Comparison of ENCODE assay signal across 21 mouse cellular contexts in the genomic region with DNA sequence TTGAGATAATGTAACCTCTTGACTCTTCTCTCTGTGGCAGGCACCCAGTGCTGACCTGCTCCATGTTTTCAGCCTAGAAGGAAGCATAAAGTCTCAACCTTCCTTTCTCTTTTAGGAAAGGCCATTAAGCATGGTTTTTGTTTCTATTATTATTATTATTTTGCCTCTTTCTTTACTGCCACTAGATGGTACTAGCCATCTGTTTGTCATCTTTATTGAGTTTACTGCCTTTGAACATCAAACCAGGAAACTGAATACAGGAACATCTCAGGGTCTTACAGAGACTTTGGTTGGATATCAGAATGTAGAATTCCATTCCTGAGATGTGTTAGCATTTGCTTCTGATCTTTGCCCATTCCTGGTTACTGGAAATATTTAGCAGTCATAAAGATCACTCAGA.
"Had no signal": no experiment of that assay in that cellular context is flagged by ENCODE, and none has a peak within 500 bp of the region (broad histone marks: within the 10 kb centered on the region; RNA-seq: fewer than 3 reads in every experiment).

No protein-coding gene starts in this region.

- H3K4me1 ChIP-seq: kidney, embryonic 15.5 days; liver, embryonic 13.5 days; midbrain, embryonic 12.5 days; neural tube, embryonic 12.5 days; neural tube, embryonic 15.5 days had no signal

- H3K27ac ChIP-seq: kidney, embryonic 15.5 days; left cerebral cortex, adult 2 months; liver, embryonic 13.5 days; macrophage; midbrain, embryonic 12.5 days; neural tube, embryonic 12.5 days; neural tube, embryonic 15.5 days; stomach, postnatal 0 days had no signal

- H3K4me3 ChIP-seq: kidney, embryonic 15.5 days; left cerebral cortex, adult 2 months; liver, embryonic 13.5 days; midbrain, embryonic 12.5 days; neural tube, embryonic 12.5 days; neural tube, embryonic 15.5 days had no signal

- DNase-seq: kidney, adult 8-10 months; kidney, postnatal 14 days; kidney, postnatal 4 days; layer of hippocampus, postnatal 36 days; liver, embryonic 13.5 days; lung, embryonic 14.5 days; right cerebral cortex, adult 18-20 months; right cerebral cortex, postnatal 14 days; right cerebral cortex, postnatal 4 days; thymus, adult 2 months; thymus, postnatal 14 days; thymus, postnatal 4 days had no signal

- H3K9ac ChIP-seq: kidney, embryonic 15.5 days; liver, embryonic 13.5 days; lung, embryonic 14.5 days; midbrain, embryonic 12.5 days; neural tube, embryonic 12.5 days; neural tube, embryonic 15.5 days had no signal

- H3K36me3 ChIP-seq: kidney, embryonic 15.5 days; liver, embryonic 13.5 days; midbrain, embryonic 12.5 days; neural tube, embryonic 12.5 days; neural tube, embryonic 15.5 days had no signal

- ATAC-seq: lung, postnatal 0 days; midbrain, embryonic 16.5 days had no signal

- H3K9me3 ChIP-seq: kidney, embryonic 15.5 days; liver, embryonic 13.5 days; midbrain, embryonic 12.5 days; neural tube, embryonic 12.5 days; neural tube, embryonic 15.5 days had no signal

- H3K27me3 ChIP-seq: kidney, embryonic 15.5 days; liver, embryonic 13.5 days; midbrain, embryonic 12.5 days; neural tube, embryonic 12.5 days; neural tube, embryonic 15.5 days had no signal

- H3K4me2 ChIP-seq: kidney, embryonic 15.5 days; liver, embryonic 13.5 days; lung, embryonic 14.5 days; midbrain, embryonic 12.5 days; neural tube, embryonic 12.5 days; neural tube, embryonic 15.5 days had no signal
